Mouse (Mus musculus) lung, adult 18-20 months (tissue): ENCODE data around the gene Ephb2.

Experiments used
- DNase-seq, 2 experiments: peaks; one replicate each; pipeline ENCODE4 v3.0.0; 2022; ENCODE audit warnings: mixed read lengths in 2 of 2

The Ephb2 gene

DNA sequence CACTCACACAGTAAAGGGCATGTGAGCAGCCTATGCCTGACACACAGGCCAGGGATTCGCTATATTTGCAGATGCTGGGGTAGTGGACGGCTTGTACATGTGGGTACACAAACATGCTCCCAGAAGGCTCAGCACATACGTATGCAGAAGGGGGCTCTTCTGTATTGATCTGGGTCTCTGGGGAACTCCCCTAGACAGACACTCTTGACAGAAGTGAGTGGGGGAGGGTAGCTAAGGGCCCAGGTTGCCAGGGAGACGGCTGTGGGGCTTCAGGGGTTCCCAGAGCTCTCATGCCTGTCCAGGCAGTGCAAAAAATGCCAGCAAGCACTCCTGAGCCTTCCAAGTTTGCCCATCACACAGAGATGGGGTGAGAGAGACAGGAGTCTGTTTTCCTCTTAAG, 78.7 kb downstream of the Ephb2 start:
- no peak for DNase-seq

DNA sequence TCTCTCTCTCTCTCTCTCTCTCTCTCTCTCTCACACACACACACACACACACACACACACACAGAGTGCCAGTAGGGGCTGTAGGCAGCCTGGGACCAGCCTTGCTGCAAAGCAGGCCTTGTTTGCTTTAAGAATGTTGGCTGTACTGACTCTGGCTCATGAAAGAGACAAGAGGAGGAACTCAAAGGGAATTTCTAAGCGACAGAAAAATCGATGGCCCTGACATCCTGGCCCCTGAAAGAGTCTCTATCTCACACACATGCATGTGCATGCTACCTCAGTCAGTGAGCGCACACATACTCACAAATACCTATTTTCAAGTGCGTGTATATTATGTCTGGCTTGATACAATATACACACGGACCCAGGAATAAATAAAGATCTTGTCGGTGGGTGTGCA, 79.3 kb downstream of the Ephb2 start:
- DNase-seq: no peak

DNA sequence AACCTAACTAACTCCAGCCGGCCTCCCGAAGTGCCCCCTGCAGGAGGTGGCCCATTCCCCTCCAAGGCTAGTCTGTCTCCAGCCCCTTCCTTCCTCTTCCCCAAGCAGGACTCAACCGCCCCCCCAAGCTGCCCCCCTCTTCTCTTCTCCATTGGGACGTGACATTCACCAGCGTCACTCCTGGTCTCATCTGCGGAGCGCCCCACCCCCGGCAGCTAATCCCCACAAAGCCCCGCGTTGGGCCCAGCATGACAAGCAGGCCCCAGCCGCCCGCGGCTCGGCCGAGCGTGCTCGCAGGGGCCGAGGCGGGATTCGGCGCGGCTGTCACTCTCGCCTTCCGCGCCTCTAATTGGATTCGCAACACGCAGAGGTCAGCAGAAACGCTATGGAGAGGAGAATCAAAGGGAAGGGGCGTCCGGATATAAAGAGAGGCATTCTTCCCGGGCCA, 80.4 kb downstream of the Ephb2 start:
- DNase-seq: no peak

DNA sequence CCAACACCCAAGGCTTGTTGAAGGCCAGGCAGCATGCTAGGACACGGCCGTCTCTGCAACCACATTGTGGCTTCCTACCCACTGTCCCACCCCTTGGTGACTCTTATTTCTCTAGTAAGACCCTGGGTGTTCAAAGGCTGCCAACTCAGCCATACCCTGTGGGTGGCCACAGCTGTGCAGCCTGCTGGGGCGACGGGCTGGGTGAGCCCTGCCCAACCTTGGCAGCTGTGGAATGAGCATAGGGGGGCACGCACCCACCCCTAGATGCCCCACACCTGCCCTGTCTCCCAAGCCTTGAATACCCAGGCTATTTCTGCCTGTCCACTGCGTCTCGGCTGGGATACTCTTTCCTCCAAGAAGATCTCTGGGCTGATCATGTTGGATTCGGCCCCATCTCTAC, 81.5 kb downstream of the Ephb2 start:
- DNase-seq: no peak

DNA sequence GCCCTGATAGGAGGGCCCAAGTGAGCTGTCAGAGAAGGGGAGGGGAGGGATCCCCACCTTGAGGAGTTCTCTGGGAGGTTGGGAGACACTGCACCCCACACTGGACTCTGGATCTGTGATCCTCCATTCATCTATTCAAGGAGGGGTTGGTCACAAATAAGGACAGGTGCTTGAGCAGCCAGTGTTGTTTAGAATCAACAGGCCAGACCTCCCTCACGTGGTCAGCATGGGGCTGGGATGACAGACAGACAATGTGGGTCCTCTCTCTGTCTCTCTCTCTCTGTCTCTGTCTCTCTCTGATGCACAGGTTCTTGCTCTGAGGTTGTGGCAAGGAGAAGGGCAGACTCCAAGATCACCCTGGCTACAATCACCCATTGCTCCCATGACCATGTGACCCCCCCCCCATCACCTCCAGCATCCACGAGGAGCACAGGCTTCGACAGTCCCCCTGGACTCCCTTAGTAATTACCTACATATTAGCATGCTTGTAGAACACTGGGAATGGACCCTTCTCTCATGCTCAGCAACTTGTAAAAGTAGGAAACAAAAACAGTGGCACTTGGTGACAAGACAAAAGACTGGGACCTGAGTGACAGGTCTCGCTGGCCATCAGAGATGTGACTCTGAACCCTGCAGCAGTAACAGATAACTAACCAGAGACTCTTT, 84.3 kb downstream of the Ephb2 start:
- no peak for DNase-seq

DNA sequence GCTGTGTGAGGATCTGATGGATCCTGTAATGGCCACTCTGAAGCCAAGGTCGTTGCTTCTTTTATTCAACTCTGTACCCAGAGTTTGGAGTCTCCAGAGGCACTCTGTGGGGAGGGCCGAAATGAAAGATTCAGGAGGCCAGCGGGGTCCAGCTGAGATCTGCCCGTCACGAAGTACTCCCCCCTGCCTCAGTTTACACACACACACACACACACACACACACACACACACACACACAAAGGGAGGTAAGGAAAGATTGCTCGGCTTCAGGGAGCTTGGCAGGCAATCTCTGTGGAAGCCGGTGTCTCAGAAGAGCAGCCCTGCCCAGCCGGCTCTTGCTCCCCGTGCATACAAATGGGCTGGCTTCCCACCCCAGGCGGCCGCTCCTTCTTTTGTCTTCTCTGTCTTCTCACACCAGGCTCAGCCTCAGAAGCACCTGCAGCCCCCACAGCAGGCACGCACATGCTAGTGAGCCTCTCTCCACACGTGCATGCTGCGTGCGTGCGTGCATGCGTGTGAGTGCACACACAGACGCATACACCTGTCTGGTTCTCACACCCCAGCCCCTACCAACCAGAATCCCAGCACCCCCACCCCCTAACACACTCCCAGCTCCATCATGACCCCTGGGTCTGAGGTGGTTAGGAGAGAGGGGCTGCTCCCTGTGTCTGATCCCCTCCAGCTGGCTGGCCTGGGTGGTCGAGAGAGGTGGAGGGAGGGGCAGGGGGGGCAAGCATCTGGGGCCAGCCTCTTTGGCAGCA, 85.0 kb downstream of the Ephb2 start:
- DNase-seq: no peak

DNA sequence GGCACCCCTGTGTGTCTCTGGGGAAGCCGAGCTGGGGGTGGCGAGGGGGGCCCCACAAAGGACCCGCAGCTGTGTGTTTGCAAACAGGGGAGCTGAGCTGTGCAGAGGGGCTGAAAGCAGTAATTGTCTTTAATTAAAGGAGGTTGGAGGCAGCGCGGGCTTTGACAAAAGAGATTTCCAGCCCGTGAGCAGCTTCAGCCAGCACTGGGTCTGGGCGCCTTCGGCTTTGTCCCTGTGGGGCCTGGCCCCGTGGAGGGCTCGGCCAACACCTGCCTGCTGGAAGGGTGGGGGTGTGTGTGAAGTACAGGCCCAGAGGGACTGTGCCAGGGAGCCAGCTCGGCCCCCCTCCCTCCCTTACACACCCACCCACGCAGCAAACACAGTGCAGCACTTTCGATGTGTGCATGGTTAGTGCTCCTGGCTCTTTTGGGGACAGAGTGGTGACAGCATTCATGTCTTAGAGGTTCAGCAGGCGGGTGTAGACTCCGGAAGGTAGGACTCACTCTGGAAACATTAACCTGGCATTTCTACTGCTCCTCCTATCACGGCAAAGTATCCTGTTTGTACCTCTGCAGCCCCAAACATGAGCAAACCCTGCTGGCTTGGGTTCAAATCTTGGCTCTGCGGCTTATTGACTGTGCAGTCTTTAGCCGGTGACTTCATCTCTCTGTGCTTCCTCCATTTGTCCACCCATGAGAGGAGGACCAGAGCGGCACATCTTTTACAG, 85.8 kb downstream of the Ephb2 start:
- DNase-seq: no peak

DNA sequence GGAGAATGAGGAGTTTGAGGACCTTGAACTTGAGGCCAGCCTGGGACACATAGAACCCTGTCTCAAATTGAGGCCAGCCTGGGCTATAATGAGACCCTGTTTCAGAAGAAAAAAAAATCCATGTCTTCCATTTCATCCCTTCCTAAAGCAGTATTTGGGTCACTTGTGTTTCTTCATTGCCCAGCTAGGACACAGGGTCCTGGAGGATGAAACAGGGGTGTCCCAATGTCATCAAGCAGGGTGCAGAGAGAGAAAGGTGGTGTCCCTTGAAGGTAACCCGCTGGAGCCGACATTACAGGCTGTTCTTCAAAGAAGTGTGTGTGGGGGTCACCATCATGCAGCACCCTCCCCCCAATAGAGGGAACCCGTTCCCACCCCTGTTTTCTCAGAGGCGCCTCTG, 86.4 kb downstream of the Ephb2 start:
- no peak for DNase-seq

DNA sequence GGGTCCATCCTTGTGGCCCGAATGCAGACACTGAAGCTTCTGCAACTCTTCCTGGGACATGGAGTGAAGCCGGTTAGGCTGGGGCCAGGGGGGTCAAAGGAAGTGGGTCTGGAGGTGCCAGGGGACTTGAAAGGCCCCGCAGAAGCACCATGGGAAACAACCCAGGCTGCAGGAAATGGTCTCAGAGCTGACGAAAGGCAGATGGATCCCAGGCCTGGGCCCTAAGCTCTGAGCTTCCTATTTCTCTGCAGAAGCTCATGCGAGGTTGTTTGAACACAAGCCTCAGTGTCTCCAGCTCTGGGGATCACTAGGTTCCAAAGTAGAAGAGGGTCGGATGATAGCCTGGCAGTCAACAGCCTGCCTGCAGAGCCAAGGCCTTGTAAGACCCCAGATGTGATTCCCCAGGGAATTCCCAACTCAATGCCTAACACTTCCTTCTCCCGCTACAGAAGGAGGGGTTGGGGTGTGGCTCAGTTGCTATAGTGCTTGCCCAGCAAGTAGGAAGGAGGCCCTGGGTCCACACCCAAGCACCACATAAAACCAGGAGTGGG, 86.9 kb downstream of the Ephb2 start:
- no peak for DNase-seq

DNA sequence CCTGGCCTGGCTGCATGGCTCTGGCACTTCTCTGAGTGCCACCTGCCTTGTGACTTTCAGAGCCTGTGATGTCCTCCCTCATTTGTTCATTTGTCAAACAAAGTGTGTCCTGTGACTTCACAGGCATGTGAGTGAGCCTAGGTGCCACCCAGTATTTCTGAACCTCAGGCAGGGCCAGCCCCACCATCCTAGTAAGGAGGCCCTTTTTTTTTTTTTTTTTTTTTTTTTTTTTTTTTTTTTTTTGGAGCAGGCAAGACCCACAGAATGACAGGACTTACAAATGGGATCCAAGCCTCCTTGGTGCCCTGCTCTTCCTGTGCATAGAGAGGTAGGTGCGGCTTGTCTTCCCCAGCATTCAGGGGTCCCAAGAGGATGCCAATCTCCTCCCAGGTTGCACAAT, 89.3 kb downstream of the Ephb2 start:
- DNase-seq: no peak

DNA sequence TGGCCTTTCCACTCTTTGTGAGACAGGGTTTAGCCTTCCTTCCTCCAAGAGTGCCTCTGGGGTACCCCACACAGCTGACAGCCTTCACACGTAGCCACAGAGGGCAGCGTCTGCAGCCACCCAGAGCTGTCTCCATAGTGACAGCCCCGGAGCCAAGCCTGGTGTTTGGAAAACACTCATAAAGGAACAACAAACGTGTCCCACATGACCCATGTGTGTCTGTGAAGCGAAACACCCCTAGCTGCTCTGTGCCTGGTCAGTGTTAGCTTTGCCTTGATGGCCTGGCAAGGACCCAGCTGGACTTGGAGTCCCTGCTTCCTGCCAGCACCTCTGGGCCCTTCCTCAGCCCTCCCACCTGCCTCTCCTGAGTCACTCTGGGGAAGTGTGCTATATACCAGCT, 93.1 kb downstream of the Ephb2 start:
- peak; percentile 79 to 88 for DNase-seq

DNA sequence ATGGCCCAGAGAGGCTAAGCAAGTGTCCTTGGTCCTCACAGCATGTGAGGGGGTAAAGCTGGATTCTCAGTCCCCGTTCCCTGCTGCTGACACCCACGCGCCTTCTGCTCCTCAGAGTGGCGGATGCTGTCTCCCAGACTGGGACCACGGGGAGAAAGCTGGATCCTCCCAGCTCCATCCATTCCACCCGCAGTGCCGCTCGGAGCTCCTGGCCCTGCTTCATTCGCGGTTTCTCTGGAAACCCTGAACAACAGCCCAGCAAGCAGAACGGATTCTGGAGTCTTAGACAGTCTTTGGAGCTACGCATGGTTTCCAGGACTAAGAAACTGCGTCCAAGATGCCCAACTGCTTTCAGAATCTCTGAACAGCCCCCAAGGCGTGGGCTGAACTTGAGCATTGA, 93.9 kb downstream of the Ephb2 start:
- no peak for DNase-seq

DNA sequence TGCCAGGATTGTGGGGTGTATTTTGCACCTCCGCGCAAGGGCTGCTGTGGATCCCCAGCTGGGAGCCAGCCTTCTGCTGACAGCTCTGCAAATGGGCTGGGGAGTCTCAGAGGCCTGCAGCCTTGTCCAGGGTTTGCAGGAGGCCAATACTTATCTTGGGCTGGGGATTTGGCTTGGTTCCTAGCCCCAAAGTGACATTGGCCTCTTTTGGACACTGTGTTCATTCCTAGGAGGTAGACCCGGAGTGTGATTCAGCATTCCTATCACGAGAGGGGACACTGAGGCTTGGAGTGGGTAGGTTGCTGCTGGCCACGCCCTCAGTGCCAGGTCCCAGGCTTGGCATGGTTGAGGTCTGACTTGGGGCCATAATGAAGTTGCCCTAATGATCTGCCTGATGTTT, 94.8 kb downstream of the Ephb2 start:
- DNase-seq: no peak

DNA sequence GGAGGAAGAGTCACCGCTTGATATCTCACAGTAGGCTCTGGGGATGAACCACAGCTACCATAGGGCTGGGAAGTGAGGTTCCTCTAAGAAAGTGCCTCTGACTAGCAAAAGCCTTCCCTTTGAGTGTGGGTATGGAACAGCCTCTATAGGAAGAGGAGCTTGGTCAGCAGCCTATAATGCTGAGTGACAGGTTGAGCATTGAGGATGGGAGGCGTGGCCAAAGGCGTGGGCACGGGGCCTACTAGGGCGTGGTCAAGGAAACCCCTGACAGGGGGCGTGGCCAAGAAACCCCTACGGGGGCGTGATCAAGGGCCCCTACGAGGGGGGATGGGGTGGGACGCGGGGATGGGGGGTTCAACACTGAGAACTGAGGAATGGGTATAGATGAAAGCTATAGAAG, 96.6 kb downstream of the Ephb2 start:
- DNase-seq: no peak

DNA sequence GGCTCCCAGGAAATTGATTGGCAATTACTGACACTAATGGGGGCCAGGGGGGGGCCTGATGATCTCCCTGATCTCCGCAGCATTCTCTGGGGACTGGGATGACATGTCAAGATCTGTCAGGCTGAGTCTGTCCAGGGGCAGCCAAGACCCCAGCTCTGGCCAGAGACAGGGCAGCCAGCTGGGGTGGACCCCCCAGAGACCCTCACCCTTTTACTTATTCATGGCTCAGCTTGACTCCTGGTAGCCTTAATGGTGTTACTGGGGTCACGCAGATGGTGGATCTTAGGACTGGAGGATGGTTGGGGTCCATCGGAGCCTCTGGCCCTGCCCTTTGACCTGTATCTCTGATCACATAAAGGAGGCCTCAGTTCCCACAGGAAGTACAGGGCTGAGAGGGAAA, 97.5 kb downstream of the Ephb2 start:
- no peak for DNase-seq

DNA sequence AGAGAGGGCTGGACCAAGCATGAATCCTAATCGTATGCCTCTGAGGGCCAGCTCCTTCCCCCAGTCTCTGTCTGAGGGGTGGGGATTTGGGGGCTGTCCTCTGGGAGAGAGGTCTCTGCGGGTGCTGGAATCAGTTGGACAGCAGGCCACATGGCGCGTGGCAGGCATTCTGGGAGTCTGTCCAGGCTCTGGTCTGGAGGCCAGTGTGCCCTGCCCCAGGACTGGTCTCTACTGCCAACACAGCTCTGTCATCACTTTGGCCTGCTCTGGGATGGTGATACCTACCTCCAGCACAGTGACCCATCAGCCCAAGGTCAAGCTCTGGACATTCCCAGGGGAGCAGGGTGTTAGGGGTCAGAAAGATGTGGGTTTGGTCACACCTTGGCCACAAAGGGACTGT, 99.9 kb downstream of the Ephb2 start:
- no peak for DNase-seq

DNA sequence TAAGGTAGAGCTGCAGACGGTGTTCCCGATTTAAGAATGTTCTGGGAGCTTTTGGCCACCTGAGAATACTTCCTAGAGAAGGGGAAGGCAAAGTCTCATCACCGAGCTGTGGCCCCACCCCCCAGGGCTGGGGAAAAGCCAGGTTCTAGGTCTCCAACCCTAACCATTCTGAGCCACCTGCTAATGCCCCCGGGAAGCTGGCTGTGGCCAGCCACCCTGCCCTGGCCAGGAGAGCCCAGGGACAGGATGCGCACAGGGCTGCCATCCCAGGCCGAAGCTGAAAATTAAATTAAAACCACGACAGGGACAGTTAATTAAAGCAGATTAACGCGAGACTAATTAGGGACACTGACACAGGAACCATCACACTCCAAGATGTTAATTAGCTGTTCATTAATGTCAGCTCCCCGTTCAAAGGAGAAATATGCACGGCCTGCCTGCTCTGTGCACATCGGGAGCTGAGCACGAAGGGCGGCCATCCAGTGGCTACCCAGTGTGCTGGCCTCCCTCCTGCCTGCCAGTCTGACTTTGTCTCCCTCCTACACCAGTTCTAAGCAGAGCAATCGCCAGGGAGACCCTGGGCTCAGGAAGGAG, 101.5 kb downstream of the Ephb2 start:
- no peak for DNase-seq

DNA sequence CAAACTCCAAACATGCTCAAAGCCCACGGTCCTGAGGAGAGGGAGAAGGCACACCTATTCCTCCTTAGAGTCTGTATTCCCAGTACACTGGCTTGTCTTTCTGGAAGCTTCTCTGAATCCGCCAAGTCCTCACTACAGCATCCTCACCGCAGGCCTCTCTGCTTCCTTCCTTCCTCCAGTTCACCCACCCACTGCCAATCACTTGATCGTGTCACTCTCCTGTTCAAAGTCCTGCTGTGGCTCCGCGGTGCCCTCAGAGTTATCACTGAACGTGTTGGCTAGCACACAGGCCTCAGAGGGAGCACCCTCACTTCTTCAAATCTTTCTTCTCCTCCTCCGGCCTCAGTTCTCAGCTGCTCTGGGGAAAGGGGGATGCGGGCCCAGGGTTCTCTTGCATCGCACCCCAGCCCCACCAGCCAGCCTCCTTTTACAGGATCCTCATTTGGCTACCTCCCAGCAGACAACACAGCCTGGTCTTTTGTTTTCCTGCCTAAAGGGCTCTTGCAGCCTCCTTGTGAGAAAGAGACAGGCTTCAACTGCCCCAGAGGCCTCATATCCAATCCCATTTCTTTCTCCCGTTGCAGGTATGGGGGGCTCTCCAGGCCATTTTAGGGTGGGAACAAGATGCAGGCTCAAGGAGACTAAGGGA, 102.4 kb downstream of the Ephb2 start:
- DNase-seq: no peak

DNA sequence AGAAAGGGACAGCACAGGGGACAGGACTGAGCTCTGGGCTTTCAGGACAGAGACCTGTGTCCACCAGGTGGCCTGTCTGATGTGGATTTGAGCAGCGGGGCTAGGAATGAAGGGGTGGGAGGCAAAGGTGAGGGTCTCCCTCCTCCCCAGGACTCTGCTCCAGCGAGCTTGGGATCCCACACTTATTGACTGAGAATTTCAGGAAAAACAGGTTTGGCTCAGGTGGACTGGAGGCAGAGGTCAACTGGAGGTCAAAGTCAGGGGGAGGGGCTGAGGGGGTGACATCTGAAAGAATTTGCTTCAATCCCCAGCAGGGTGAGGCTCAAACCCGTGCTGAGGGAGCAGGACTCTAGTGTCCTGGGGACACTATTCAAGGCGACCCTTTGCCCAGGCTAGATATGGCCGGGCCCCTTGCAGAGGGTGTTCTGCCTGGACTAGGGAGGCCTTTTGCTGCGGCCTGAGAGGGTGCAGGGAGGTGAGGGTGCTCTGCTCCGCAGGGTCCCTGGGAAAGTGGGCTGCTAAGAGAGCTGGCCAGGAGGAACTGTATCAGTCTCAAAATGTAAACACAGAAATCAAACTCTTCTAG, 103.2 kb downstream of the Ephb2 start:
- DNase-seq: no peak

DNA sequence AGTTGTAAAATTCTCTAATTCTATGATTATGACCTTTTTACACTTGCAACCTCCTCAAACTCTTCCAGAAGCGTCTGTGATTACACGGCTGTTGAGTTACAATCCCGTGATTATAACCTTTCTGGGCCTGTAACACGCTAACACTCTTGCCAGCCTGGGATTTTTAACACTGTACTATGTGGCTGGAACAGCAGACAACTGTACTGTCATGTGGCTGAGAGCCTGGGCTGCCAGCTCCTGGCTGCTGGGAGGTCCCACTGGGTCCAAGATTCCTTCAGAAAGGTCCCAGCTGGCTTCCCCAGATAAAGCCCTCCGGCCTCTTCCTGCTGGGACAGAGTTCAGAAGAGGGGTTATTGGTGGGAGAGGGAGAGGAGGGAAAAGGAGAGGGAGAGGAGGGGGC, 104.0 kb downstream of the Ephb2 start:
- DNase-seq: no peak

DNA sequence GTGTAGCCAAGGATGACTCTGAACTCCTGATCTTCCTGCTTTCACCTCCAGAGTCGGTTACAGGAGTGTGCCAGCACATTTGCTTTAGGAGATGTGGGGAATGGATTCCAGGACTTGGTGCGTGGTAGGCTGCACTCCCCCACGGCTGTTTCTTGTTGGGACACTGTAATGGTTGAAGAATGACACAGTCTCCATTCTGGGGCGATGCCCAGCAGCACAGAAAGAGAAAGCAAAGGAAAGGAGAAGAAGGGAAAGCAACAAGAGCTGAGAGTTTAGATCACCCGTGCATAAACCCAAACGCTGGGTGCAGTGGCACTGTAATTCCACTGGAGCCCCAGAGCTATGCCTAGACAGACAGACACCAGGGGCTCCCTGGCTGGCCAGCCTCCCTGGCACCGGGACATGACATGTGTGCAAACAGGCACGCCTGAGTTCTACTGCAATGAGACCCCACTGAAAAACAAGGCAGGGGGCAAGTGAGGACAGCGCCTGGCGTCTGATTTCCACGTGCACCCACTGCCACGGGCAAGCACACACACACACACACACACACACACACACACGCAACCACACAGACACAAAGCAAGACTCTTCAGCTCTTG, 104.7 kb downstream of the Ephb2 start:
- no peak for DNase-seq

DNA sequence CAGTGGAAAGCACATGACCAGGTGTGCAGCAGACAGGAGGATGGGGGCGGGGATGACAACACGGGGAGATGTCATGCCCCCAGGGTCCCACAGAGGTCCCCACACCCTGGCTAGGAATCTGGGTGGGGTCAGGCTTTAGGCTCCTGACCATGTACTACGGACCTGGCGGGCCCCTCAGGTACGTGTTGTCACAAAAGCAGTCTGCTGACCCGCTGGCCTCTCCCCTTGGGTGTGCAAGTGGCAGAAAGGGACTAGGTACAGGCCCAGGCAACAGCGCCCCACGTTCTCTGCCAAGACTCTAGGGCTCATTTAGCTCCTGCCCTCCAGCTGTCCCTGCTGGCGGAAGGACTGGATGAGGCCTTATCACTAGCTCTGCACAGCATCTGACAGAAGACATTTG, 105.3 kb downstream of the Ephb2 start:
- DNase-seq: no peak
